Mouse (Mus musculus) liver, adult 2 months (tissue): ENCODE data around the gene Terb2.

Experiments
- CTCF ChIP-seq: fragments of 200-500 bp; IDR thresholded peaks from 2 replicates; pipeline ENCODE4 v1.5.1; 2011; ENCODE audit warnings: low read depth, low read length, control low read depth
- POLR2A ChIP-seq: fragments of 200-500 bp; IDR thresholded peaks from 2 replicates; pipeline ENCODE4 v1.6.1; 2011; ENCODE audit warnings: low read length, control low read depth; ENCODE audit not compliant: insufficient read depth; ENCODE audit errors: extremely low read depth

DNA sequence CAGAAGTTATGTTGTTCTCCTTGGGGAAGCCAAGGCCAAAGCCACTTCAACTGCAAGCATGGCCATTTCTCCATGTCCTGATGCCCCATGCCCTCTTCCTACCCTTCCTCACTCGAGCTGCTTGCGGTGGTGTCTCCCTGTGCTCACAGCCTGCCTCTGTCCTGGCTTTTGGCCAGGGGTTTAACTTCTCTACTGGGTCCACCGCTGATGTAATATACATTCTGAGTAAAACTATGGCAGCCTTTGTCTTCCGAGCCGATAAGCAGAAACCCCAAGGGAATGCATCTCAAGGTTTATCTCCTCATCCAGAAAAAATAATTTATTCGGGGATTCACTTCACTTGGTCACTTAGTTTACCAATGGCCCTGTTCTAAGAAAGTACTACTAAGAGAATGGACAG lies 39.4 kb upstream of the Terb2 start:
- TF ChIP-seq POLR2A: no peak
- TF ChIP-seq CTCF: no peak
